Mouse (Mus musculus) testis, adult 2 months (tissue): ENCODE results near the gene Ifitm5. TPM values are rescaled to one million over a fixed set of nuclear protein-coding genes. Genes with fewer than 3 reads are reported as not detected.

Experiments used
- H3K27ac ChIP-seq: fragments of 200-500 bp; 2 replicates; pipeline ENCODE4 v1.5.1; 2012; ENCODE audit warnings: low read depth, low read length; ENCODE audit not compliant: control insufficient read depth, insufficient read depth
- H3K27me3 ChIP-seq: fragments of 200-500 bp; 2 replicates; pipeline ENCODE4 v1.6.1; 2012; ENCODE audit warnings: mild to moderate bottlenecking, low read length, moderate library complexity; ENCODE audit not compliant: control insufficient read depth, insufficient read depth
- H3K36me3 ChIP-seq: fragments of 200-500 bp; 2 replicates; pipeline ENCODE4 v1.6.1; 2012; ENCODE audit warnings: mild to moderate bottlenecking, low read length; ENCODE audit not compliant: control insufficient read depth, insufficient read depth
- H3K4me1 ChIP-seq: fragments of 200-500 bp; 2 replicates; pipeline ENCODE4 v1.6.1; 2012; ENCODE audit warnings: low read length; ENCODE audit not compliant: control insufficient read depth, insufficient read depth
- H3K4me3 ChIP-seq: fragments of 200-500 bp; 2 replicates; pipeline ENCODE4 v1.5.1; 2012; ENCODE audit warnings: low read depth, mild to moderate bottlenecking, low read length, moderate library complexity, mixed read lengths; ENCODE audit not compliant: control insufficient read depth
- CTCF ChIP-seq: fragments of 200-500 bp; IDR thresholded peaks from 2 replicates; pipeline ENCODE4 v1.5.1; 2012; ENCODE audit warnings: low read depth, mild to moderate bottlenecking, inconsistent platforms, low read length, moderate library complexity; ENCODE audit not compliant: control insufficient read depth, insufficient read depth, insufficient replicate concordance
- POLR2A ChIP-seq: fragments of 200-500 bp; IDR thresholded peaks from 2 replicates; pipeline ENCODE4 v1.6.1; 2012; ENCODE audit warnings: low read depth, mild to moderate bottlenecking, inconsistent platforms, low read length, moderate library complexity; ENCODE audit not compliant: control insufficient read depth
- polyA plus RNA-seq: library from polyadenylated mRNA; depleted of rRNA; stranded (reverse); fragments of >200 nt; gene quantifications from 2 replicates; pipeline ENCODE4 v1.2.3, GENCODE M21; 2012

Ifitm5 gene
- polyA plus RNA-seq, 1 experiment, result 0.15 TPM

GRCm38 (mm10) chr7:140945247-140945646, 4.8 kb downstream of the Ifitm5 start:
- no peaks in the 10 kb centered on the region for H3K36me3 ChIP-seq
- no peak overlapping the region for H3K27ac ChIP-seq
- TF ChIP-seq POLR2A (no peak), CTCF (no peak)
- no peaks in the 10 kb centered on the region for H3K27me3 ChIP-seq
- peaks cover 3% of the 10 kb centered on the region; the same call in 1 of the 2 replicates for H3K4me1 ChIP-seq
- H3K4me3 ChIP-seq, result no peak overlapping the region

GRCm38 (mm10) chr7:140944236-140944635, 5.9 kb downstream of the Ifitm5 start:
- Histone ChIP-seq H3K27me3 (no peaks in the 10 kb centered on the region), H3K36me3 (no peaks in the 10 kb centered on the region), H3K4me3 (no peak overlapping the region), H3K4me1 (peaks cover 3% of the 10 kb centered on the region; the same call in 1 of the 2 replicates), H3K27ac (no peak overlapping the region)
- TF ChIP-seq CTCF (no peak), POLR2A (no peak)

DNA sequence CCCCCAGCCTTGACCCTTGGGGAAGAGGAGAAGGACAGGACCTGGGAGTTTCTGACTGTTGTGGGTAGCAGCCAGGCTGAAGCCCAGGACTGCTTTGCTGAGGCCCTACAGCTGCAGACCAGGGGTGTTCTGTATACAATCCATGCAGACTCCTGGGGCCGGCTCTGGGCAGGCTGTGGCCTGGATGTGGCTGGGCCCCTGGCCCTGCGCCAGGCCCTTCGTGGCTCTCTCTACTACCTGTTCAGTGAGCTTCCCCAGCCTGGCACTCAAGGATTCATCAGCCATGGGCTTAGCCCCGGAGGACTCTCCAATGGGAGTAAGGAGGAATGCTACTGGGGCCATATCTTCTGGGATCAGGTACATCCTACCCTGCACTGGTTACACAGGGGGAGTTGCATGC, 6.7 kb downstream of the Ifitm5 start:
- Histone ChIP-seq H3K27ac (no peak overlapping the region), H3K4me1 (peaks cover under 1% of the 10 kb centered on the region; the same call in 1 of the 2 replicates), H3K4me3 (no peak overlapping the region), H3K36me3 (no peaks in the 10 kb centered on the region), H3K27me3 (no peaks in the 10 kb centered on the region)
- TF ChIP-seq CTCF, result no peak
- no peak for TF ChIP-seq POLR2A

- Histone ChIP-seq H3K27me3 (no peaks in the 10 kb centered on the region), H3K36me3 (no peaks in the 10 kb centered on the region), H3K27ac (no peak overlapping the region), H3K4me1 (no peaks in the 10 kb centered on the region; the same call in 1 of the 2 replicates), H3K4me3 (no peak overlapping the region)
- TF ChIP-seq POLR2A, result no peak
Observed at GRCm38 (mm10) chr7:140942811-140943210, 7.3 kb downstream of the Ifitm5 start.

DNA sequence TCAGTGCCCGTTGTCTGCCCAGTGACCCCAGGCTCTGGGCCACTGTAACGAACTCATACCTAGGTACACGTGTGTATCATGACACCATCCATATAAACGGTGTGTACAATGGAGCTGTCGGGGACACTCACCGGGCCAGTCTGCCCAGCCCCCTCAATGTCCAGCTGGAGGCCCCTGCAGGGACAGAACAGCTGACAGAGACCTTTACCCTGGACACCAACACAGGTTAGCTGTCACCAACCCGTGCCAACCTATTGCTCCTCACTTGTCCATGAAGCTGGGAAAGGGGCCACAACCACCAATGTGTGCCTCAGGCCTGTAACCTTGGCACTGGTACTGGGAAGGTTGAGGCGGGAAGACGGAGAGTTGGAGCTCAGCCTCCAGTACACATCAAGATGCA, 7.8 kb downstream of the Ifitm5 start:
- no peak overlapping the region for H3K27ac ChIP-seq
- no peak overlapping the region for H3K4me3 ChIP-seq

GRCm38 (mm10) chr7:140941222-140942051, 8.7 kb downstream of the Ifitm5 start, which contains the start of gene Pgghg:
Gene Pgghg (plus strand): TSS chr7:140941391.
- TF ChIP-seq POLR2A (no peak), CTCF (peak; percentile 68; the same call in 1 of the 2 replicates)
- Histone ChIP-seq H3K36me3 (no peaks in the 10 kb centered on the region), H3K27ac (peak within 1 kb of the TSS; percentile 81), H3K27me3 (no peaks in the 10 kb centered on the region), H3K4me3 (peak within 1 kb of the TSS; percentile 81), H3K4me1 (no peaks in the 10 kb centered on the region)

More for the DNA sequence above, 7.8 kb downstream of the Ifitm5 start:
- no peaks in the 10 kb centered on the region for H3K4me1 ChIP-seq
- H3K36me3 ChIP-seq, result no peaks in the 10 kb centered on the region
- no peak for TF ChIP-seq POLR2A
- TF ChIP-seq CTCF, result no peak
- no peaks in the 10 kb centered on the region for H3K27me3 ChIP-seq

GRCm38 (mm10) chr7:140939669-140940171, 10.4 kb downstream of the Ifitm5 start:
- H3K27me3 ChIP-seq, result no peaks in the 10 kb centered on the region
- no peaks in the 10 kb centered on the region for H3K36me3 ChIP-seq
- TF ChIP-seq POLR2A (no peak), CTCF (no peak)
- H3K4me3 ChIP-seq, result no peak overlapping the region
- no peaks in the 10 kb centered on the region for H3K4me1 ChIP-seq
- no peak overlapping the region for H3K27ac ChIP-seq
